Mouse (Mus musculus): ENCODE results near the gene Nrxn3. TPM values are rescaled to one million over a fixed set of nuclear protein-coding genes. Genes with fewer than 3 reads are reported as not detected.

Gene Nrxn3
- polyA plus RNA-seq, 1 experiment from 2014 or later = 102 TPM

DNA sequence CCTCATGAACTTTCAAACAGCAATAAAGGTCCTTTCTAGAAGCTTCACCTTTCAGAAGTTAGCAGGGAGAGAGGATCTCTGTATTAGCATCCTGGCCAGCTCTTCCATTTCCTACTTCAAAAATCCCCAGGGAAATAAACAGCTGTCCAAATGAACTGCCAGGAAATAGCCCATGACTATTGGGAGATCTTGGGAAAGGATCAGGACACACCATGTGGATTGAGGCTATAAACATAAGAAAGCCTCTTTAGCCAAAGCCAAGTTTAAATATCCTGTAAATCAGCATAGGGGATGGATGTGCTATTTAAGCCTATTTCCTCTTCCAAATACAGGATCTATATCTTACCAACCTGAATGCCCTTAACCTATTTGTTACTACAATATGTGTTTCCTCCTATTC is 1230.6 kb downstream of the Nrxn3 start:
- no peaks in the 10 kb centered on the region for H3K4me1 ChIP-seq (ENCODE audit: control insufficient read depth, insufficient read depth, low read length)

DNA sequence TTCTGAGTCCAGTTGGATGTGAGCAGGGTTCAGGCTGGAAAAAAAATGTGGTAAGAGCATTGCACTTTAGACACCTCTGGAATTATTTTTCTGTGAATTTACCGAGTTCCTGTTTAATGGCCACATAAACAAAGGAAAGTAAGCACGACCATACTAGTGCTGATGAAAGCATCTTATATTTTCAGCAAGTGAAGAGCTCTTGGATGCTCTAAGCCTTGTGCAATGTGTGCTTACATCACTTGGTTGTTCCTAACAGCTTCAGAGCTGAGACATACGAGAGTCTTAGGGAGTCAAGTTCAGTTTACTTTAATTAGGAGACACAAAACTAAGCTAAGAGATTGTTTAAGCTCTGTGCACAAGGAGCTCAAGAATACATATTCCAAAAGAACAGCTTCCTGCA is 1231.0 kb downstream of the Nrxn3 start:
- Histone ChIP-seq H3K4me1 (ENCODE audit: control insufficient read depth, insufficient read depth, low read length) (no peaks in the 10 kb centered on the region), H3K27me3 (ENCODE audit: control insufficient read depth, insufficient read depth, low read length) (no peaks in the 10 kb centered on the region), H3K27ac (replicated peaks; ENCODE audit: low read depth, low read length) (no peak overlapping the region), H3K9ac (replicated peaks; ENCODE audit: low read length) (no peak overlapping the region), H3K9me3 (ENCODE audit: control insufficient read depth, low read length) (no peaks in the 10 kb centered on the region), H3K36me3 (ENCODE audit: control insufficient read depth, insufficient read depth, low read length) (no peaks in the 10 kb centered on the region), H3K4me3 (replicated peaks; ENCODE audit: low read depth, low read length) (no peak overlapping the region), H3K4me2 (ENCODE audit: low read length) (no peak overlapping the region)
- DNase-seq (no peak), ATAC-seq (ENCODE audit: low FRiP score, low TSS enrichment) (no peak)
- 79% methylated on average over 3 of the region's 3 CpGs for WGBS

More for the DNA sequence above, 1230.6 kb downstream of the Nrxn3 start:
- H3K4me3 ChIP-seq (replicated peaks; ENCODE audit: low read depth, low read length) = no peak overlapping the region
- H3K27me3 ChIP-seq (ENCODE audit: control insufficient read depth, insufficient read depth, low read length) = no peaks in the 10 kb centered on the region
- no peaks in the 10 kb centered on the region for H3K9me3 ChIP-seq (ENCODE audit: control insufficient read depth, low read length)
- no peak overlapping the region for H3K4me2 ChIP-seq (ENCODE audit: low read length)
- no peak overlapping the region for H3K9ac ChIP-seq (replicated peaks; ENCODE audit: low read length)
- H3K27ac ChIP-seq (replicated peaks; ENCODE audit: low read depth, low read length) = no peak overlapping the region
- ATAC-seq (ENCODE audit: low FRiP score, low TSS enrichment) = no peak
- H3K36me3 ChIP-seq (ENCODE audit: control insufficient read depth, insufficient read depth, low read length) = no peaks in the 10 kb centered on the region
- DNase-seq = no peak

DNA sequence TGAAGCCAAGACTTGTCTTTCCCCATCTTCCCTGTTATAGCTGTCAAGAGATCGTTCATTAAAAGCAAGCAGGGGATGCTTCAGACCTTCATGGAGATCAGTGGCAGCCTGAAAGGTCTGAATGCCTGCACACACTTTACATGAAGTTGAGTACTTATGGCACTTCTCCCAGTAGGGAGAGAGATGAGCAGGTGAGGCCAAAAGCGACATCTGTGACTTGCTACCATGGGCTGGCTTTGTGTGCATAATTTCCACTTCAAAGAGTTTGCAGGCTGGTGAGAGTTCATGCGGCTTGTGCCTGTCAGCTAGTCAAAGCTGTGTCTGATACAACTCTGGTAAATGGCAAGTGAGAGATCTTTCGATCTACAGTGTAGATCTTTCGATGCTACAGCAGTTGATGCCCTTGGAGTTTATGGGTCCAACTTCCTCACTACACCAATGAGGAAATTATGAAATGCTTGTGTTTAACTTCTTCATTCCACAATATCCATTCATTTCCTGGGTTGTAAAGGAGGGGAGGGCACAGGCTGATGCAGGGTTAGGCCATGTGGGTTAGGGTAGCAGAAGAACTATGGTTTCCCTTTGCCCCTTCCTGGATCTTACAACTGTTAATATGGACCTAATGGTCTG is 1231.9 kb downstream of the Nrxn3 start:
- WGBS = 53% methylated on average over 5 of the region's 5 CpGs
- no peak overlapping the region for H3K27ac ChIP-seq (replicated peaks; ENCODE audit: low read depth, low read length)
- ATAC-seq (ENCODE audit: low FRiP score, low TSS enrichment) (no peak), DNase-seq (peak; percentile 33)
- no peaks in the 10 kb centered on the region for H3K9me3 ChIP-seq (ENCODE audit: control insufficient read depth, low read length)
- no peak overlapping the region for H3K9ac ChIP-seq (replicated peaks; ENCODE audit: low read length)
- H3K4me3 ChIP-seq (replicated peaks; ENCODE audit: low read depth, low read length) = no peak overlapping the region
- H3K36me3 ChIP-seq (ENCODE audit: control insufficient read depth, insufficient read depth, low read length) = no peaks in the 10 kb centered on the region
- no peak overlapping the region for H3K4me2 ChIP-seq (ENCODE audit: low read length)
- no peaks in the 10 kb centered on the region for H3K27me3 ChIP-seq (ENCODE audit: control insufficient read depth, insufficient read depth, low read length)
- no peaks in the 10 kb centered on the region for H3K4me1 ChIP-seq (ENCODE audit: control insufficient read depth, insufficient read depth, low read length)

DNA sequence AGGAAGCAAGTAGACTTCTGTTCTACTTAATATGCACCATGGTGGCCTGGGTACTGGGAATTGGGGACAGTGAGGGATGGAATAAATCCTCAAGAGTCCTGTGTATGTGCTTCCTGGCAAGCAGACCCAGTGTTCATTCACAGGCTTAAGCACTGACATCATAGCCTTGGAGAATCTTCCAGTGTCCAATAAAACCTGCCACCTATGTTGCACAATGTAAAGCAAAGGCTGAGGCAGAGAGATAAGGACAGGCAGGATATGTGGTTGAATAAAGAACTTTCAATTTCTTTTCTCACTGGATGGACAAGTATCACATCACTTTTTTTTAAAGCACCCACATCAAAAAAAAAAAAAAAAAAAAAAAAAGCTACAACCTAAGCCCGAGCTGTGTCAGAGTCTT is 1240.4 kb downstream of the Nrxn3 start:
- H3K9ac ChIP-seq (replicated peaks; ENCODE audit: low read length) = no peak overlapping the region
- no peaks in the 10 kb centered on the region for H3K4me1 ChIP-seq (ENCODE audit: control insufficient read depth, insufficient read depth, low read length)
- H3K27me3 ChIP-seq (ENCODE audit: control insufficient read depth, insufficient read depth, low read length) = no peaks in the 10 kb centered on the region
- no peaks in the 10 kb centered on the region for H3K36me3 ChIP-seq (ENCODE audit: control insufficient read depth, insufficient read depth, low read length)
- no peak overlapping the region for H3K4me2 ChIP-seq (ENCODE audit: low read length)
- DNase-seq (no peak), ATAC-seq (ENCODE audit: low FRiP score, low TSS enrichment) (no peak)
- no peak overlapping the region for H3K27ac ChIP-seq (replicated peaks; ENCODE audit: low read depth, low read length)
- no peak overlapping the region for H3K4me3 ChIP-seq (replicated peaks; ENCODE audit: low read depth, low read length)
- H3K9me3 ChIP-seq (ENCODE audit: control insufficient read depth, low read length) = no peaks in the 10 kb centered on the region
- 52% methylated on average over 1 of the region's 1 CpGs for WGBS

DNA sequence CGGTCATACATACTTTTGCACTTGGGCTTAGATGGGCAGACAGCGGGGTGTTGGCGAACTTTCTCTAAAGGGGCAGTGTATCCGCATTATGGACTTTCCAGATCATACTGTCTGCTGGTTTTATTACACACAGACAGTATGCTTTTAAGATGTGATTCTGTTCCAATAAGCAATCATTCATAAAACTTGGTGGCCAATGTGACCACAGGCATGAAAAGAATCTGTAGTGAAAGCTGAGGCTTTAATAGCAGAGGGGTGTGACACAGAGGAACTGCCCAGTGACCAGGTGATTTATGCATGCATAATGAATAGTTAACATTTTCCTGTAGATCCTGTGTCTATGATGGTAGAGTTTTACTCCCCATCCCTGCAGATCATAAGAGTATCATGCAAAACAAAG is 1254.0 kb downstream of the Nrxn3 start:
- Histone ChIP-seq H3K27ac (replicated peaks; ENCODE audit: low read depth, low read length) (no peak overlapping the region), H3K9ac (replicated peaks; ENCODE audit: low read length) (no peak overlapping the region), H3K27me3 (ENCODE audit: control insufficient read depth, insufficient read depth, low read length) (no peaks in the 10 kb centered on the region), H3K36me3 (ENCODE audit: control insufficient read depth, insufficient read depth, low read length) (0 out of 2 replicates have a peak, but pooled peaks cover 2% of the 10 kb centered on the region), H3K4me1 (ENCODE audit: control insufficient read depth, insufficient read depth, low read length) (no peaks in the 10 kb centered on the region), H3K4me2 (ENCODE audit: low read length) (no peak overlapping the region), H3K9me3 (ENCODE audit: control insufficient read depth, low read length) (no peaks in the 10 kb centered on the region), H3K4me3 (replicated peaks; ENCODE audit: low read depth, low read length) (no peak overlapping the region)
- 98% methylated on average over 4 of the region's 4 CpGs for WGBS
- ATAC-seq (ENCODE audit: low FRiP score, low TSS enrichment) (no peak), DNase-seq (no peak)

DNA sequence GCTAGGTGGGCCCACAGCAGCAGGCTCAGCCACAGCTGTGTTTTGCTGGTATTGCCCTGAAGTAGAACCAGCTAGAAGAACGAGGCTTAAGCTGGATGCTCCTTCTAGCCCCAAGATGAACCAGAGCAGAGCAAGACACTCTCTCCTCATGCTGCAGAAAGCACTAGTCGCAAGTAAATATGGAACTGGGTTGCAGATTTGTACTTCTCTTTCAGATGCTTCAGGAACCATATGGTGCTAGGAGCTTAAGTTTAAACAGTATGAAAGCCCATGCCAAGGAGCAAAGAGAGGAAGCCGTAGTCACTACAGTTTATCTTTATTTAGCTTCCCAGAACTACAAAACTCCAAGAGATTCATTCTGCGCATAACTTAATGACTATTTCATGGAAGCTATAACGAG is 1254.8 kb downstream of the Nrxn3 start:
- Histone ChIP-seq H3K4me3 (replicated peaks; ENCODE audit: low read depth, low read length) (no peak overlapping the region), H3K27ac (replicated peaks; ENCODE audit: low read depth, low read length) (no peak overlapping the region), H3K4me1 (ENCODE audit: control insufficient read depth, insufficient read depth, low read length) (peaks cover 4% of the 10 kb centered on the region), H3K9ac (replicated peaks; ENCODE audit: low read length) (no peak overlapping the region), H3K9me3 (ENCODE audit: control insufficient read depth, low read length) (no peaks in the 10 kb centered on the region), H3K4me2 (ENCODE audit: low read length) (no peak overlapping the region), H3K36me3 (ENCODE audit: control insufficient read depth, insufficient read depth, low read length) (0 out of 2 replicates have a peak, but pooled peaks cover 2% of the 10 kb centered on the region), H3K27me3 (ENCODE audit: control insufficient read depth, insufficient read depth, low read length) (no peaks in the 10 kb centered on the region)
- WGBS = 87% methylated on average over 5 of the region's 5 CpGs
- DNase-seq (no peak), ATAC-seq (ENCODE audit: low FRiP score, low TSS enrichment) (no peak)

DNA sequence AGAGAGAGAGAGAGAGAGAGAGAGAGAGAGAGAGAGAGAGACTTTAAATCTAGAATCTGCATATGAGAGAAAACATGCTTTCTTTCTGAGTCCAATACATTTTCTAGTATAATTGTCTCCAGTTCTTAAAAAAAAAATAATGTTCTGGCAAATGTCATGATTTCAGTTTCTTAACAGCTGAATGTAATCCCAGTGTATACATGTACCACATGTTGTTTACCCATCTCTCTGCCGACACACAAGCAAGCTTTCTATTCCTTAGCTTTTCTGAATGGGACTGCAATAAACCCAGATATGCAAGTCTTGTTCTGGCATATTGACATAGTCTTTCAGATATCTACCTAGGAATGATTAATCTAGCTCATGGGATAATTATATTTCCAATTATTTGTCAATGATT is 1256.5 kb downstream of the Nrxn3 start:
- H3K27me3 ChIP-seq (ENCODE audit: control insufficient read depth, insufficient read depth, low read length) = no peaks in the 10 kb centered on the region
- peaks cover 9% of the 10 kb centered on the region for H3K4me1 ChIP-seq (ENCODE audit: control insufficient read depth, insufficient read depth, low read length)
- 89% methylated on average over 1 of the region's 1 CpGs for WGBS
- no peaks in the 10 kb centered on the region for H3K9me3 ChIP-seq (ENCODE audit: control insufficient read depth, low read length)
- H3K36me3 ChIP-seq (ENCODE audit: control insufficient read depth, insufficient read depth, low read length) = 0 out of 2 replicates have a peak, but pooled peaks cover 2% of the 10 kb centered on the region
- no peak overlapping the region for H3K4me2 ChIP-seq (ENCODE audit: low read length)
- H3K27ac ChIP-seq (replicated peaks; ENCODE audit: low read depth, low read length) = no peak overlapping the region
- no peak overlapping the region for H3K4me3 ChIP-seq (replicated peaks; ENCODE audit: low read depth, low read length)
- ATAC-seq (ENCODE audit: low FRiP score, low TSS enrichment) (no peak), DNase-seq (no peak)
- no peak overlapping the region for H3K9ac ChIP-seq (replicated peaks; ENCODE audit: low read length)

DNA sequence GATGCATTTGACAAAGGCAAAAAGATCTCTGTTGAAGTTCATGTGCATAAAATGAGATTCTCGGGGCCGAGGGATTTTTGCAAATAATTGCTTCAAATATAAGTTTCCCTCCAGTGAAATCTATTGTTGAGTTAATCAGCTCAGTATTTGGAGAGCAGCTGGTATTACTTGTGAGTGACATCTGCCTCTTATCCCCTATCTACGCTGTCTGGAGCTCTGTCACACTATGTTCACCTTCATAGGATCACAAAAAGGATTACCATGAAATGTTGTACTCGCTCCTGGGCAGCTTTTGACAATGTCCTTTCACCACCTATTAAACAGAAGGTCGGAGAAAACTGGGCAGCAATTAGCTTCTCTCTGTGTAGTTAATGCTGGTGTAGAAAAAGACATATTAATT is 1259.8 kb downstream of the Nrxn3 start:
- Histone ChIP-seq H3K4me2 (ENCODE audit: low read length) (no peak overlapping the region), H3K27me3 (ENCODE audit: control insufficient read depth, insufficient read depth, low read length) (no peaks in the 10 kb centered on the region), H3K4me3 (replicated peaks; ENCODE audit: low read depth, low read length) (no peak overlapping the region), H3K4me1 (ENCODE audit: control insufficient read depth, insufficient read depth, low read length) (peaks cover 9% of the 10 kb centered on the region), H3K27ac (replicated peaks; ENCODE audit: low read depth, low read length) (no peak overlapping the region), H3K9me3 (ENCODE audit: control insufficient read depth, low read length) (no peaks in the 10 kb centered on the region), H3K36me3 (ENCODE audit: control insufficient read depth, insufficient read depth, low read length) (no peaks in the 10 kb centered on the region), H3K9ac (replicated peaks; ENCODE audit: low read length) (no peak overlapping the region)
- ATAC-seq (ENCODE audit: low FRiP score, low TSS enrichment) (peak; percentile 40; the same call in 1 of the 2 replicates), DNase-seq (peak; percentile 47)
- WGBS = 9% methylated on average over 5 of the region's 5 CpGs

DNA sequence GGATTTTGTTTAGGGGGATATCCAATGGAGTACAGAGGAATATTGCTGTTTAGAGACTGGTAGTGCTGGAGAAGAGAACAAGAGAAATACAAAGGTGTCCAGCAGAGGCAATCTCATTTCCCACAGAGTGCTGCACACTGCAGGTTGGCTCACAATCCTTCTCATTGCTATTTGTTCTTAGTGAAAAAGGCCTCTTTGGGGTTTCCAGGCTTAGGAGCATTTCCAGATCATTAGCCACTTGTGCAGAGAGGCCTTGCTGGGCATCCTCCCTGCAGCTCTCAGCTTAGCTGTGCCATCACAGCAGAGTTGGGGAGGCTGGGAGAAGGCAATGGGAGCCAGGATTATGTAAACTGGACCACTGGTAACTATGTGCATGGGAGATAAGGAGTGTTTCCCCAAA is 1260.7 kb downstream of the Nrxn3 start:
- no peak for ATAC-seq (ENCODE audit: low FRiP score, low TSS enrichment)
- peak; percentile 15 for DNase-seq
- Histone ChIP-seq H3K9me3 (ENCODE audit: control insufficient read depth, low read length) (no peaks in the 10 kb centered on the region), H3K9ac (replicated peaks; ENCODE audit: low read length) (no peak overlapping the region), H3K27me3 (ENCODE audit: control insufficient read depth, insufficient read depth, low read length) (no peaks in the 10 kb centered on the region), H3K4me3 (replicated peaks; ENCODE audit: low read depth, low read length) (no peak overlapping the region), H3K27ac (replicated peaks; ENCODE audit: low read depth, low read length) (0 out of 2 replicates have a peak overlapping the region, but pooled peaks have one; percentile 6), H3K36me3 (ENCODE audit: control insufficient read depth, insufficient read depth, low read length) (no peaks in the 10 kb centered on the region), H3K4me2 (ENCODE audit: low read length) (no peak overlapping the region), H3K4me1 (ENCODE audit: control insufficient read depth, insufficient read depth, low read length) (peaks cover 9% of the 10 kb centered on the region)

Data from midbrain, embryonic 14.5 days (tissue).